Mouse (Mus musculus) olfactory bulb, adult 2 months (tissue): ENCODE results near the gene Pla2r1.

Source experiments
- CTCF ChIP-seq: fragments of 200-500 bp; IDR thresholded peaks from 2 replicates; pipeline ENCODE4 v1.5.1; 2012; ENCODE audit warnings: low read depth, mild to moderate bottlenecking, low read length, moderate library complexity; ENCODE audit not compliant: insufficient read depth
- POLR2A ChIP-seq: fragments of 200-500 bp; IDR thresholded peaks from 2 replicates; pipeline ENCODE4 v1.6.1; 2012; ENCODE audit warnings: mild to moderate bottlenecking, low read depth, low read length, moderate library complexity; ENCODE audit not compliant: insufficient read depth

DNA sequence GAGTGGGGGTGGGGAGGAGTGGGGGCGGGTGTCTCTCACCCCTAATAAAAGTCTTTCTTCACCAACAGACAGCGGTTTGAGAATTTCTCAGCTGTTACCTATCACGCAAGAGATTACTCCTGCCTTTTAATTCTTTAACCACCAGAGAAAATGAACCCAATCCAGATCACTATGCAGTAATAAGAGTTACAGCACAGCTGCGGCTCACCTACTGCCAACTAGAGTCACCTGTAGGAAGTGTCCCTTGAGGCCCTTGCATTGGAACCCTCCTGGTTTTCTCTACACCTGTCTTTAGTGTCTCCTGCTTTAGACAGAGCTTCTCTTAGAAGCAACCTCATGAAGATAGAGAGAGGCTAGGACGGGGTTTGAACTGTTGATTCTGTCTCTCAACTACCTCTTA lies 11.4 kb downstream of the Pla2r1 start:
- TF ChIP-seq POLR2A (no peak), CTCF (no peak)
